Mouse (Mus musculus) stomach, postnatal 0 days (tissue): ENCODE data around the gene Immp2l. TPM values are rescaled to one million over a fixed set of nuclear protein-coding genes. Genes with fewer than 3 reads are reported as not detected.

Source experiments
- ATAC-seq: fragments of 200-750 bp; cut with Nextera tagmentation; 2 replicates; pipeline ENCODE4 v1.8.0; 2017; ENCODE audit not compliant: low FRiP score, low TSS enrichment
- DNase-seq: peaks from one replicate; pipeline ENCODE4 v3.0.0-alpha.2; 2016; ENCODE audit warnings: low spot score
- H3K27ac ChIP-seq: fragments of 300-500 bp; sonication (generic); replicated peaks from 2 replicates; pipeline ENCODE4 v1.5.1; 2014; ENCODE audit warnings: mild to moderate bottlenecking, control low read depth
- H3K27me3 ChIP-seq: fragments of 300-500 bp; sonication (generic); 2 replicates; pipeline ENCODE4 v1.6.1; 2014; ENCODE audit warnings: low read length; ENCODE audit not compliant: control insufficient read depth, insufficient read depth
- H3K36me3 ChIP-seq: fragments of 300-500 bp; sonication (generic); 2 replicates; pipeline ENCODE4 v1.6.1; 2014; ENCODE audit warnings: low read length, mixed read lengths; ENCODE audit not compliant: control insufficient read depth, insufficient read depth
- H3K4me1 ChIP-seq: fragments of 300-500 bp; sonication (generic); replicated peaks from 2 replicates; pipeline ENCODE4 v1.6.1; 2014; ENCODE audit warnings: antibody characterized with exemption; ENCODE audit not compliant: control insufficient read depth, insufficient read depth
- H3K4me2 ChIP-seq: fragments of 300-500 bp; sonication (generic); replicated peaks from 2 replicates; pipeline ENCODE4 v1.6.1; 2014; ENCODE audit warnings: low read depth, mild to moderate bottlenecking, control low read depth, moderate library complexity
- H3K4me3 ChIP-seq: fragments of 300-500 bp; sonication (generic); 2 replicates; pipeline ENCODE4 v1.5.1; 2014; ENCODE audit warnings: low read depth, low read length, control low read depth
- H3K9ac ChIP-seq: fragments of 300-500 bp; sonication (generic); 2 replicates; pipeline ENCODE4 v1.6.1; 2014; ENCODE audit warnings: mild to moderate bottlenecking, low read length, control low read depth, mixed read lengths
- H3K9me3 ChIP-seq: fragments of 300-500 bp; sonication (generic); 2 replicates; pipeline ENCODE4 v1.6.1; 2016; ENCODE audit warnings: low read length; ENCODE audit not compliant: control insufficient read depth
- CTCF ChIP-seq: IDR thresholded peaks from 2 replicates; pipeline ENCODE4 v1.5.1; 2016; ENCODE audit warnings: antibody characterized with exemption, low read depth, mild to moderate bottlenecking, moderate library complexity
- EP300 ChIP-seq: optimal IDR thresholded peaks from 2 replicates; pipeline ENCODE3; 2016; ENCODE audit warnings: antibody characterized with exemption
- WGBS: fragments of 180-500 bp; shearing (Covaris S2); extraction: QIAGEN DNeasy Blood & Tissue Kit; methylation state at CpG from one replicate; pipeline ENCODE4 v1.1.7; 2014; 5-methylcytosine and 5-hydroxymethylcytosine counted together
- polyA plus RNA-seq: library from polyadenylated mRNA; unstranded; fragments of >200 nt; fragmentation: Nextera tagmentation; extraction: Ambion mirVana; gene quantifications from 2 replicates; pipeline ENCODE4 v1.2.1, GENCODE M21; 2015

The Immp2l gene
- polyA plus RNA-seq, 1 experiment from 2014 or later, result 15.0 TPM

DNA sequence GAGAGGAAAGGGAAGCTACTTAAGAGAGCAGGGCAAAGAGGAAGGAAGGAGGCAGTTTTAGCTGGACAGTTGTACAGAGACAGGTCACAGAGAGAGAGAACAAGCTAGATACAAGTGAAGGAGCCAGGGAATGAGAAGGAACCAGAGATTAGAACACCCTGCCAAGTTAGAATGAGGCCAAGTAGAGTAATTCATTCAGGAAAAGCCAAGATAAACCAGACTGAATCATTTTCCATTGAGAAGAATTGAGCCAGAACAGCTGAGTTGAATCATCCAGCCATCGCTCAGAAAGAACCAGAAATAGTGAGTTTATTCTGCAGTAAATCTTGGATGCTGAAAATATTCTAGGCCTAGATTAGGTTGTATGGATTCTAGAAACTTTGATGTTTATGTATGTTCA, 1.4 kb upstream of the Immp2l start:
- no peak overlapping the region for H3K27ac ChIP-seq
- no peaks in the 10 kb centered on the region for H3K4me1 ChIP-seq
- no peak overlapping the region for H3K4me3 ChIP-seq
- no peaks in the 10 kb centered on the region for H3K36me3 ChIP-seq
- DNase-seq, result no peak
- ATAC-seq, result no peak
- H3K4me2 ChIP-seq, result no peak overlapping the region
- TF ChIP-seq EP300 (no peak), CTCF (no peak)
- H3K9me3 ChIP-seq, result no peaks in the 10 kb centered on the region
- 42% methylated on average over 1 of the region's 1 CpGs for WGBS
- no peak overlapping the region for H3K9ac ChIP-seq
- H3K27me3 ChIP-seq, result no peaks in the 10 kb centered on the region

DNA sequence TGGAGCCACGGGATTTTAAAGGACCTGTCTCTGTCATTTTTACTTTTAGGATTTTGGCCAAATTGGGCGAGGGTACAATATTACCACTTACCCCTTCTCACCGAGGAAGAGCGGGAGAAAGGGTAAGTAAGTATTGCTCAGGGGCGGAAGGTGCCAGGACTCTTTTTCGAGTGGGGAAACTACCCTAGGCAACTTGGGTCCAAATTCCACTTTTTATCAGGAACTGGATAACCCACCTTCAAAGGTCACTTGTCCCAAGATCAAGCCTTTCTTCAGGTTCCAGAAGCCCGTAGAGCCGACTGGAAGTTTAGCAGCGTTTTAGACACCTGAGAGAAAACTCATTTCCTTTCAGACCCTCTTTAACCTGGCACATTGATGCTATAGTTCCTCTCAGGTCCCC, 622 bp downstream of the Immp2l start:
- no peaks in the 10 kb centered on the region for H3K36me3 ChIP-seq
- peak overlapping the region; percentile 53; the same call in 1 of the 2 replicates for H3K27ac ChIP-seq
- H3K4me3 ChIP-seq, result peak overlapping the region; percentile 71
- DNase-seq, result no peak
- peak; percentile 16; the same call in 1 of the 2 replicates for ATAC-seq
- H3K9me3 ChIP-seq, result no peaks in the 10 kb centered on the region
- no peak for TF ChIP-seq CTCF
- TF ChIP-seq EP300, result no peak
- H3K9ac ChIP-seq, result peak overlapping the region; percentile 70
- no peaks in the 10 kb centered on the region for H3K27me3 ChIP-seq
- H3K4me2 ChIP-seq, result peak overlapping the region; percentile 72
- 11% methylated on average over 9 of the region's 9 CpGs for WGBS
- H3K4me1 ChIP-seq, result no peaks in the 10 kb centered on the region

GRCm38 (mm10) chr12:41027485-41027884, 3.6 kb downstream of the Immp2l start:
- no peaks in the 10 kb centered on the region for H3K4me1 ChIP-seq
- H3K9ac ChIP-seq, result no peak overlapping the region
- no peaks in the 10 kb centered on the region for H3K27me3 ChIP-seq
- ATAC-seq, result no peak
- TF ChIP-seq EP300 (no peak), CTCF (no peak)
- no peak overlapping the region for H3K4me2 ChIP-seq
- no peak overlapping the region for H3K27ac ChIP-seq
- H3K4me3 ChIP-seq, result no peak overlapping the region
- no peaks in the 10 kb centered on the region for H3K36me3 ChIP-seq
- no peak for DNase-seq
- WGBS, result 77% methylated on average over 6 of the region's 6 CpGs
- H3K9me3 ChIP-seq, result no peaks in the 10 kb centered on the region

- H3K4me1 ChIP-seq, result no peaks in the 10 kb centered on the region
- no peak overlapping the region for H3K27ac ChIP-seq
- no peak overlapping the region for H3K4me3 ChIP-seq
- DNase-seq (no peak), ATAC-seq (no peak)
- WGBS, result 98% methylated on average over 2 of the region's 2 CpGs
- H3K27me3 ChIP-seq, result no peaks in the 10 kb centered on the region
- H3K36me3 ChIP-seq, result no peaks in the 10 kb centered on the region
- H3K9me3 ChIP-seq, result no peaks in the 10 kb centered on the region
- no peak overlapping the region for H3K9ac ChIP-seq
- TF ChIP-seq EP300 (no peak), CTCF (no peak)
- H3K4me2 ChIP-seq, result no peak overlapping the region
These were observed 7.2 kb downstream of the Immp2l start for GRCm38 (mm10) chr12:41031119-41031518.

DNA sequence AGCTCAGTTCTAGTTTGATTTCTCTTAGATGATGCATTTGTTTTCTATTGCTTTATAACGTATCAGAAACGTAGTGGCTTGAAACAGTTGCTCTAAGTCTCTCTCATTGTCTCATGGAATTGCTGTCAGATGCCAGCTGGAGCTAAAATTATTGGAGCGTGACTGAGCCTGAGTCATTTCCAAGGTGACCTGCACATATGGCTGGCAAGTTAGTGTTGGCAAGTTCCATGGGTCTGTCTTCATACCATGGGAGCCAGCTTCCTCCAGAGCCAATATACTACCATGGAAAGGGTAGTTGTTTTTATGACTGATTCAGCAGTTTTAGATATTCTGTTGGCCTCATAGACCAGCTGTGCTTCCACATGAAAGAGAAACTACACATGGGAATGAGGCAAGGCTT, 9.3 kb downstream of the Immp2l start:
- Histone ChIP-seq H3K4me3 (no peak overlapping the region), H3K4me1 (no peaks in the 10 kb centered on the region), H3K27ac (no peak overlapping the region), H3K9ac (no peak overlapping the region), H3K27me3 (no peaks in the 10 kb centered on the region), H3K9me3 (no peaks in the 10 kb centered on the region), H3K4me2 (no peak overlapping the region), H3K36me3 (no peaks in the 10 kb centered on the region)
- no peak for TF ChIP-seq EP300
- no peak for TF ChIP-seq CTCF
- ATAC-seq (no peak), DNase-seq (no peak)
- WGBS, result 95% methylated on average over 3 of the region's 3 CpGs

DNA sequence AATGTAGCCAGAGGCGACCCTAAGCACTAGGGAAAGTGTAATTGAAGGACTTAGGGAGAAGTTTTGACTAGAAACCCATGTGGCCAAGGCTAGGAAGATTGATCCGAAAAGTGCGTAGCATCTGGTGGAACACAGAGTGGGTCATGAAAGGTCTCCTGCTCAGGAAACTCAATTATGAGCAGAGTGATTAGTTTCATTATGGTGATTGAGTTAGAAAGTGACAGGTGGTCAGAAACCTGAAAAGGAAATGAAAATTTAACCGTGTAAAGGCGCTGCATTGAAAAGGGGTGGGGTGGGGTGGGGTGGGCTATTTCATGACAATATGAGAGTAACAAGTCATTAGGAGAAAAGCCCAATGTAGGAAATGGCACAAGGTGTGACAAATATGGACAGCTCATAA, 15.9 kb downstream of the Immp2l start:
- 77% methylated on average over 5 of the region's 5 CpGs for WGBS
- Histone ChIP-seq H3K27me3 (no peaks in the 10 kb centered on the region), H3K9me3 (no peaks in the 10 kb centered on the region), H3K27ac (no peak overlapping the region), H3K36me3 (no peaks in the 10 kb centered on the region), H3K4me1 (no peaks in the 10 kb centered on the region), H3K4me3 (no peak overlapping the region), H3K9ac (no peak overlapping the region), H3K4me2 (no peak overlapping the region)
- TF ChIP-seq EP300 (no peak), CTCF (no peak)
- ATAC-seq, result no peak
- DNase-seq, result no peak
